Mouse (Mus musculus): Measurements from ENCODE around the gene Hspa12b.

DNA sequence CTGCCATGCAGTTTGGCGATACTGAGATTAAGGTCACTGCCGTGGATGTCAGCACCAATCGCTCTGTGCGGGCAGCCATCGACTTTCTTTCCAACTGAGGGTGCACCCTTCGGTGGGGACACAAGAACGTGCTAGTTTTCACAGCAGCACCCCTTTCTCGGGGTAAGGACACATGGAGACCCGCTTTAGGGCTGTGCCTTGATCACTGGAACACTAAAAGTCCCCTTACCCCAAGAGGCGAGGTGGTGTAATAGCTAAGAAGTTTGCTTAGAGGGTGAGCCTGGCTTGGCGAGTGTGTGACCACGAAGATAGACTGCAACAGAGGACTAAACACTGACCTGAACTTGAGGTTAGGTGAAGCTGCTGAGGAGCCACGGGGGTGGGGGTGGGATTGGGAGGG, 18.0 kb downstream of the Hspa12b start:
- TF ChIP-seq CTCF (IDR thresholded peaks at IDR 0.05; ENCODE audit: low read depth) (no peak), EP300 (IDR thresholded peaks at IDR 0.05; ENCODE audit: low read depth) (no peak)

All from liver, postnatal 0 days (tissue).